Mouse (Mus musculus) G1E (cell line): ENCODE measurements around the gene Anapc16. TPM values are rescaled to one million over a fixed set of nuclear protein-coding genes. Genes with fewer than 3 reads are reported as not detected.

Source experiments
- ATAC-seq: 2 replicates; pipeline ENCODE4 v1.8.0; 2016; ENCODE audit warnings: mild to moderate bottlenecking; ENCODE audit not compliant: insufficient number of reproducible peaks, poor library complexity, low FRiP score, severe bottlenecking; ENCODE audit errors: extremely low read depth
- DNase-seq: peaks from one replicate; pipeline ENCODE4 v3.0.0; 2012; ENCODE audit warnings: low spot score
- H3K27me3 ChIP-seq: 2 replicates; pipeline ENCODE4 v1.6.1; 2012; ENCODE audit warnings: mild to moderate bottlenecking, low read length, inconsistent platforms; ENCODE audit not compliant: insufficient read depth
- H3K36me3 ChIP-seq: replicated peaks from 2 replicates; pipeline ENCODE3; 2012; ENCODE audit warnings: mild to moderate bottlenecking, inconsistent platforms
- H3K4me1 ChIP-seq: 2 replicates; pipeline ENCODE4 v1.6.1; 2012; ENCODE audit warnings: low read depth, low read length, inconsistent platforms, mixed read lengths; ENCODE audit not compliant: insufficient read depth
- H3K4me3 ChIP-seq: 2 replicates; pipeline ENCODE4 v1.5.1; 2012; ENCODE audit warnings: low read depth, mild to moderate bottlenecking, inconsistent platforms, low read length, moderate library complexity, mixed read lengths
- H3K9me3 ChIP-seq: replicated peaks from 2 replicates; pipeline ENCODE4 v1.6.1; 2012; ENCODE audit warnings: inconsistent platforms
- CTCF ChIP-seq: IDR thresholded peaks from 2 replicates; pipeline ENCODE4 v1.5.1; 2012; ENCODE audit warnings: low read depth, low read length, inconsistent platforms, mixed read lengths
- GATA1 ChIP-seq: IDR thresholded peaks from 2 replicates; pipeline ENCODE4 v1.6.1; 2012; ENCODE audit warnings: borderline replicate concordance, low read length, inconsistent platforms, mixed read lengths
- GATA2 ChIP-seq: IDR thresholded peaks from 2 replicates; pipeline ENCODE4 v1.6.1; 2012; ENCODE audit warnings: low read depth, low read length, inconsistent platforms, borderline replicate concordance
- POLR2AphosphoS5 ChIP-seq: IDR thresholded peaks from 2 replicates; pipeline ENCODE4 v1.6.1; 2012; ENCODE audit warnings: low read depth, low read length, inconsistent platforms; ENCODE audit not compliant: insufficient replicate concordance
- TAL1 ChIP-seq: conservative IDR thresholded peaks from 2 replicates; pipeline ENCODE4 v1.6.1; 2012; ENCODE audit warnings: low read depth, low read length, inconsistent platforms, mixed read lengths
- polyA plus RNA-seq: library from polyadenylated mRNA; stranded (reverse); fragments of >175 nt; gene quantifications from 2 replicates; pipeline ENCODE4 v1.2.3, GENCODE M21; 2012
- total RNA-seq, 2 experiments: library from RNA; stranded (forward) in 1 of 2; stranded (reverse) in 1 of 2; fragments of 200-1000 nt in 1 of 2; fragments of >200 nt in 1 of 2; fragmentation: Nextera tagmentation in 1 of 2; gene quantifications; 2 replicates each; pipeline ENCODE4 v1.2.3; 2014 to 2017

Gene Anapc16
- total and polyA plus RNA-seq, 3 experiments = 26.3 to 43.2 (median 36.7) TPM

GRCm38 (mm10) chr10:59977715-59978343 lies 25.1 kb downstream of the Anapc16 start:
- H3K4me3 ChIP-seq = no peak overlapping the region
- TF ChIP-seq POLR2AphosphoS5 (no peak), CTCF (no peak), TAL1 (no peak), GATA1 (no peak), GATA2 (no peak)
- H3K36me3 ChIP-seq = peaks cover 9% of the 10 kb centered on the region
- peaks cover 25% of the 10 kb centered on the region for H3K4me1 ChIP-seq
- DNase-seq = no peak
- no peak for ATAC-seq
- H3K9me3 ChIP-seq = no peaks in the 10 kb centered on the region
- H3K27me3 ChIP-seq = no peaks in the 10 kb centered on the region

- ATAC-seq = no peak
- peaks cover 28% of the 10 kb centered on the region for H3K4me1 ChIP-seq
Observed at GRCm38 (mm10) chr10:59977141-59977540, 25.8 kb downstream of the Anapc16 start.

GRCm38 (mm10) chr10:59974786-59975185 lies 28.1 kb downstream of the Anapc16 start:
- no peak overlapping the region for H3K4me3 ChIP-seq
- H3K27me3 ChIP-seq = no peaks in the 10 kb centered on the region
- no peak for DNase-seq
- TF ChIP-seq GATA1 (no peak), GATA2 (no peak), CTCF (no peak), TAL1 (no peak), POLR2AphosphoS5 (no peak)
- no peaks in the 10 kb centered on the region for H3K9me3 ChIP-seq
- ATAC-seq = no peak
- H3K4me1 ChIP-seq = peaks cover 38% of the 10 kb centered on the region
- no peaks in the 10 kb centered on the region for H3K36me3 ChIP-seq

More at GRCm38 (mm10) chr10:59977141-59977540, 25.8 kb downstream of the Anapc16 start:
- Histone ChIP-seq H3K4me3 (no peak overlapping the region), H3K9me3 (no peaks in the 10 kb centered on the region), H3K27me3 (no peaks in the 10 kb centered on the region), H3K36me3 (peaks cover 5% of the 10 kb centered on the region)
- no peak for DNase-seq
- TF ChIP-seq GATA1 = no peak
- TF ChIP-seq POLR2AphosphoS5 = no peak
- TF ChIP-seq GATA2 = no peak
- no peak for TF ChIP-seq TAL1
- TF ChIP-seq CTCF = no peak

GRCm38 (mm10) chr10:59974191-59974664 lies 28.7 kb downstream of the Anapc16 start:
- DNase-seq = no peak
- no peaks in the 10 kb centered on the region for H3K9me3 ChIP-seq
- H3K4me1 ChIP-seq = peaks cover 43% of the 10 kb centered on the region
- no peaks in the 10 kb centered on the region for H3K27me3 ChIP-seq
- TF ChIP-seq GATA1 = no peak
- TF ChIP-seq GATA2 = no peak
- no peak for TF ChIP-seq TAL1
- no peak for TF ChIP-seq CTCF
- TF ChIP-seq POLR2AphosphoS5 = no peak
- ATAC-seq = no peak
- no peaks in the 10 kb centered on the region for H3K36me3 ChIP-seq
- H3K4me3 ChIP-seq = no peak overlapping the region; the same call in 1 of the 2 replicates

- peaks cover 43% of the 10 kb centered on the region for H3K4me1 ChIP-seq
- TF ChIP-seq CTCF (no peak), GATA1 (no peak), GATA2 (no peak), TAL1 (no peak), POLR2AphosphoS5 (no peak)
- DNase-seq = no peak
Observed at GRCm38 (mm10) chr10:59973400-59973799, 29.5 kb downstream of the Anapc16 start.

GRCm38 (mm10) chr10:59972999-59973398 lies 29.9 kb downstream of the Anapc16 start:
- no peaks in the 10 kb centered on the region for H3K27me3 ChIP-seq
- no peaks in the 10 kb centered on the region for H3K36me3 ChIP-seq
- TF ChIP-seq GATA1 (no peak), POLR2AphosphoS5 (no peak), TAL1 (no peak), CTCF (no peak), GATA2 (no peak)
- no peaks in the 10 kb centered on the region for H3K9me3 ChIP-seq
- DNase-seq (no peak), ATAC-seq (no peak)
- peaks cover 43% of the 10 kb centered on the region for H3K4me1 ChIP-seq
- H3K4me3 ChIP-seq = no peak overlapping the region

More at GRCm38 (mm10) chr10:59973400-59973799, 29.5 kb downstream of the Anapc16 start:
- Histone ChIP-seq H3K9me3 (no peaks in the 10 kb centered on the region), H3K36me3 (no peaks in the 10 kb centered on the region), H3K27me3 (no peaks in the 10 kb centered on the region), H3K4me3 (no peak overlapping the region)
- ATAC-seq = no peak
